Mouse (Mus musculus): ENCODE measurements around the gene Col4a3bp. TPM values are rescaled to one million over a fixed set of nuclear protein-coding genes. Genes with fewer than 3 reads are reported as not detected.
A peak's percentile ranks its signal among the peaks of the same experiment; 100 is the strongest.

Gene Col4a3bp
- total and polyA plus RNA-seq, 3 experiments = 13.6 to 58.0 (median 57.5) TPM

DNA sequence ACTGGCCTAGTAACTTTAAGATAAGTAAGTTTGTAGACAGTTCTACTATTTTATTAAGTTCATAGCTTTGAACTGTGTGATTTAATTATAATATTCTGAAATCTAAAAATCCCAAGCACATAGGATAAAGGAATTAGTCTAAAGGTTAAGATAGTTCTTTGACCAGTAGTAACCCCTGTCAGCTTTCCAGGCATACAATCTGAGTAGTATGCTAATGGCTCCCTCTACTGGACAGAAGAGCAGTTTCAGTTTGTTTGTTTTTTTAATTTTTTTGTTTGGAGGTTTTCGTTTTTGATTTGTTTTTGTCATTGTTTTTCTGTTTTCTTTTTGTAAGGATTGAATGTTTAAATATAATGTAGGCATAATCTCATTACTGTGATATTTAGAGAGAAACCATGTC lies 51.2 kb downstream of the Col4a3bp start:
- H3K9me3 ChIP-seq (replicated peaks) = no peaks in the 10 kb centered on the region
- DNase-seq (ENCODE audit: low spot score) = peak; percentile 35
- peaks cover 16% of the 10 kb centered on the region for H3K36me3 ChIP-seq (replicated peaks)
- H3K4me1 ChIP-seq (ENCODE audit: insufficient read depth, low read depth, low read length) = no peaks in the 10 kb centered on the region
- no peak for ATAC-seq (ENCODE audit: extremely low read depth, insufficient number of reproducible peaks, low FRiP score, poor library complexity, severe bottlenecking)
- TF ChIP-seq GATA1 (IDR thresholded peaks at IDR 0.05; ENCODE audit: borderline replicate concordance, low read length) = no peak
- no peak for TF ChIP-seq TAL1 (conservative IDR thresholded peaks at IDR 0.05; ENCODE audit: low read depth, low read length)
- no peak for TF ChIP-seq POLR2AphosphoS5 (IDR thresholded peaks at IDR 0.05; ENCODE audit: insufficient replicate concordance, low read depth, low read length)
- TF ChIP-seq CTCF (IDR thresholded peaks at IDR 0.05; ENCODE audit: low read depth, low read length) = no peak
- no peak for TF ChIP-seq GATA2 (IDR thresholded peaks at IDR 0.05; ENCODE audit: borderline replicate concordance, low read depth, low read length)
- no peaks in the 10 kb centered on the region for H3K27me3 ChIP-seq (ENCODE audit: insufficient read depth, low read length)
- H3K4me3 ChIP-seq (ENCODE audit: low read depth, low read length) = no peak overlapping the region

- Histone ChIP-seq H3K4me3 (ENCODE audit: low read depth, low read length) (no peak overlapping the region), H3K36me3 (replicated peaks) (peaks cover 21% of the 10 kb centered on the region), H3K9me3 (replicated peaks) (no peaks in the 10 kb centered on the region), H3K4me1 (ENCODE audit: insufficient read depth, low read depth, low read length) (no peaks in the 10 kb centered on the region), H3K27me3 (ENCODE audit: insufficient read depth, low read length) (no peaks in the 10 kb centered on the region)
- no peak for TF ChIP-seq CTCF (IDR thresholded peaks at IDR 0.05; ENCODE audit: low read depth, low read length)
- no peak for TF ChIP-seq GATA2 (IDR thresholded peaks at IDR 0.05; ENCODE audit: borderline replicate concordance, low read depth, low read length)
- TF ChIP-seq GATA1 (IDR thresholded peaks at IDR 0.05; ENCODE audit: borderline replicate concordance, low read length) = no peak
- no peak for TF ChIP-seq TAL1 (conservative IDR thresholded peaks at IDR 0.05; ENCODE audit: low read depth, low read length)
- no peak for TF ChIP-seq POLR2AphosphoS5 (IDR thresholded peaks at IDR 0.05; ENCODE audit: insufficient replicate concordance, low read depth, low read length)
- ATAC-seq (ENCODE audit: extremely low read depth, insufficient number of reproducible peaks, low FRiP score, poor library complexity, severe bottlenecking) (no peak), DNase-seq (ENCODE audit: low spot score) (no peak)
Observed at GRCm38 (mm10) chr13:96594070-96594469, 51.7 kb downstream of the Col4a3bp start.

DNA sequence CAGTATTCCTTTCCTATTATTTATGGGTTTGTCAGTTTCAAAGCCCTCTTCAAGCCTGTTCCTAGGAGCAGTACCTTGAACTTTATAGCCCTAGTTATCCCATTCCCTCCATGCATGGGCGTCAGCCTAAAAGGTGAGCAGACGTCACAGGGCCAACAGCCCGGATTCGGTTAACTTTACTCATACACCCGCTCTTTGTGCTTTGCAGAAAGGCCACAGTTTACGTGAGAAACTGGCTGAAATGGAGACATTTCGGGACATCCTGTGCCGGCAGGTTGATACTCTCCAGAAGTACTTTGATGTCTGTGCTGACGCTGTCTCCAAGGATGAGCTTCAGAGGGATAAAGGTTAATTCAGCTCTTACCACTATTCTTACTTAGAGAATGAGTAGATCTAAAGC lies 56.8 kb downstream of the Col4a3bp start:
- H3K4me1 ChIP-seq (ENCODE audit: insufficient read depth, low read depth, low read length) = no peaks in the 10 kb centered on the region
- no peak for TF ChIP-seq GATA1 (IDR thresholded peaks at IDR 0.05; ENCODE audit: borderline replicate concordance, low read length)
- TF ChIP-seq TAL1 (conservative IDR thresholded peaks at IDR 0.05; ENCODE audit: low read depth, low read length) = no peak
- no peak for TF ChIP-seq GATA2 (IDR thresholded peaks at IDR 0.05; ENCODE audit: borderline replicate concordance, low read depth, low read length)
- TF ChIP-seq CTCF (IDR thresholded peaks at IDR 0.05; ENCODE audit: low read depth, low read length) = no peak
- TF ChIP-seq POLR2AphosphoS5 (IDR thresholded peaks at IDR 0.05; ENCODE audit: insufficient replicate concordance, low read depth, low read length) = no peak
- DNase-seq (ENCODE audit: low spot score) (no peak), ATAC-seq (ENCODE audit: extremely low read depth, insufficient number of reproducible peaks, low FRiP score, poor library complexity, severe bottlenecking) (no peak)
- H3K27me3 ChIP-seq (ENCODE audit: insufficient read depth, low read length) = no peaks in the 10 kb centered on the region
- H3K36me3 ChIP-seq (replicated peaks) = peaks cover 27% of the 10 kb centered on the region
- no peaks in the 10 kb centered on the region for H3K9me3 ChIP-seq (replicated peaks)
- no peak overlapping the region for H3K4me3 ChIP-seq (ENCODE audit: low read depth, low read length)

DNA sequence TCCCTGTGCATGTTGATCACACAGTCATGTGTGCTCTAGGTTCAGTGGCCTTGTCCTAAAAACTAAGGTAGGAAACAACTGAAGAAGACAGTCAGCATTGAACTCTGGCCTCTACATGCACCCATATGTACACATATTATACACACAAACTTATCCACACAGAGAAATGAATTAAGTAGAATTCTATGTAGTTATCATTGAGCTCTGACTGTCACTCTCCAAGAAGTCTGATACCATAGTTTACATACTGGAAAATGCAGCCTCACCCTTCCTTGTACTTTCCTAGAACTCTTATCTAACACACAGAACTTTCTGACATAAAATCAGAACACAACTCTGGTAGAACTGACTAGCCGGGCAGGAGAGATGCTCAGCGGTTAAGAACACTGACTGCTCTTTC lies 61.8 kb downstream of the Col4a3bp start:
- TF ChIP-seq CTCF (IDR thresholded peaks at IDR 0.05; ENCODE audit: low read depth, low read length) = no peak
- no peak for TF ChIP-seq POLR2AphosphoS5 (IDR thresholded peaks at IDR 0.05; ENCODE audit: insufficient replicate concordance, low read depth, low read length)
- no peak for TF ChIP-seq TAL1 (conservative IDR thresholded peaks at IDR 0.05; ENCODE audit: low read depth, low read length)
- no peak for TF ChIP-seq GATA1 (IDR thresholded peaks at IDR 0.05; ENCODE audit: borderline replicate concordance, low read length)
- TF ChIP-seq GATA2 (IDR thresholded peaks at IDR 0.05; ENCODE audit: borderline replicate concordance, low read depth, low read length) = no peak
- no peak overlapping the region for H3K4me3 ChIP-seq (ENCODE audit: low read depth, low read length)

GRCm38 (mm10) chr13:96614615-96615014 lies 72.2 kb downstream of the Col4a3bp start:
- H3K36me3 ChIP-seq (replicated peaks) = peaks cover 47% of the 10 kb centered on the region

More for the DNA sequence above, 61.8 kb downstream of the Col4a3bp start:
- Histone ChIP-seq H3K36me3 (replicated peaks) (peaks cover 34% of the 10 kb centered on the region), H3K27me3 (ENCODE audit: insufficient read depth, low read length) (no peaks in the 10 kb centered on the region), H3K4me1 (ENCODE audit: insufficient read depth, low read depth, low read length) (no peaks in the 10 kb centered on the region), H3K9me3 (replicated peaks) (no peaks in the 10 kb centered on the region)
- ATAC-seq (ENCODE audit: extremely low read depth, insufficient number of reproducible peaks, low FRiP score, poor library complexity, severe bottlenecking) (no peak), DNase-seq (ENCODE audit: low spot score) (no peak)

GRCm38 (mm10) chr13:96620891-96621290 lies 78.5 kb downstream of the Col4a3bp start:
- no peak for ATAC-seq (ENCODE audit: extremely low read depth, insufficient number of reproducible peaks, low FRiP score, poor library complexity, severe bottlenecking)
- Histone ChIP-seq H3K36me3 (replicated peaks) (peaks cover 39% of the 10 kb centered on the region), H3K4me3 (ENCODE audit: low read depth, low read length) (no peak overlapping the region), H3K9me3 (replicated peaks) (no peaks in the 10 kb centered on the region), H3K4me1 (ENCODE audit: insufficient read depth, low read depth, low read length) (no peaks in the 10 kb centered on the region; the same call in 1 of the 2 replicates), H3K27me3 (ENCODE audit: insufficient read depth, low read length) (no peaks in the 10 kb centered on the region)
- TF ChIP-seq GATA1 (IDR thresholded peaks at IDR 0.05; ENCODE audit: borderline replicate concordance, low read length) (no peak), TAL1 (conservative IDR thresholded peaks at IDR 0.05; ENCODE audit: low read depth, low read length) (no peak), GATA2 (IDR thresholded peaks at IDR 0.05; ENCODE audit: borderline replicate concordance, low read depth, low read length) (no peak), CTCF (IDR thresholded peaks at IDR 0.05; ENCODE audit: low read depth, low read length) (no peak), POLR2AphosphoS5 (IDR thresholded peaks at IDR 0.05; ENCODE audit: insufficient replicate concordance, low read depth, low read length) (no peak)
- DNase-seq (ENCODE audit: low spot score) = no peak

More at GRCm38 (mm10) chr13:96614615-96615014, 72.2 kb downstream of the Col4a3bp start:
- no peaks in the 10 kb centered on the region for H3K9me3 ChIP-seq (replicated peaks)
- ATAC-seq (ENCODE audit: extremely low read depth, insufficient number of reproducible peaks, low FRiP score, poor library complexity, severe bottlenecking) (no peak), DNase-seq (ENCODE audit: low spot score) (no peak)
- H3K27me3 ChIP-seq (ENCODE audit: insufficient read depth, low read length) = no peaks in the 10 kb centered on the region
- H3K4me1 ChIP-seq (ENCODE audit: insufficient read depth, low read depth, low read length) = no peaks in the 10 kb centered on the region
- H3K4me3 ChIP-seq (ENCODE audit: low read depth, low read length) = no peak overlapping the region
- TF ChIP-seq TAL1 (conservative IDR thresholded peaks at IDR 0.05; ENCODE audit: low read depth, low read length) (no peak), POLR2AphosphoS5 (IDR thresholded peaks at IDR 0.05; ENCODE audit: insufficient replicate concordance, low read depth, low read length) (no peak), GATA1 (IDR thresholded peaks at IDR 0.05; ENCODE audit: borderline replicate concordance, low read length) (no peak), CTCF (IDR thresholded peaks at IDR 0.05; ENCODE audit: low read depth, low read length) (no peak), GATA2 (IDR thresholded peaks at IDR 0.05; ENCODE audit: borderline replicate concordance, low read depth, low read length) (no peak)
